Mouse (Mus musculus) erythroblast, embryonic 14.5 days (primary cell): ENCODE measurements at regions not wholly inside any gene's neighbourhood (a gene's known extent, or its start where the extent isn't known, plus 50 kb on each side); places are given as distances from the start of the nearest gene placed in this dataset.

Experiments
- GATA1 ChIP-seq: IDR thresholded peaks from 2 replicates; pipeline ENCODE4 v1.6.1; 2012; ENCODE audit warnings: low read length, inconsistent platforms, mixed read lengths
- TAL1 ChIP-seq: IDR thresholded peaks from 3 replicates; pipeline ENCODE4 v1.6.1; 2012; ENCODE audit warnings: low read length, inconsistent platforms, mixed read lengths

DNA sequence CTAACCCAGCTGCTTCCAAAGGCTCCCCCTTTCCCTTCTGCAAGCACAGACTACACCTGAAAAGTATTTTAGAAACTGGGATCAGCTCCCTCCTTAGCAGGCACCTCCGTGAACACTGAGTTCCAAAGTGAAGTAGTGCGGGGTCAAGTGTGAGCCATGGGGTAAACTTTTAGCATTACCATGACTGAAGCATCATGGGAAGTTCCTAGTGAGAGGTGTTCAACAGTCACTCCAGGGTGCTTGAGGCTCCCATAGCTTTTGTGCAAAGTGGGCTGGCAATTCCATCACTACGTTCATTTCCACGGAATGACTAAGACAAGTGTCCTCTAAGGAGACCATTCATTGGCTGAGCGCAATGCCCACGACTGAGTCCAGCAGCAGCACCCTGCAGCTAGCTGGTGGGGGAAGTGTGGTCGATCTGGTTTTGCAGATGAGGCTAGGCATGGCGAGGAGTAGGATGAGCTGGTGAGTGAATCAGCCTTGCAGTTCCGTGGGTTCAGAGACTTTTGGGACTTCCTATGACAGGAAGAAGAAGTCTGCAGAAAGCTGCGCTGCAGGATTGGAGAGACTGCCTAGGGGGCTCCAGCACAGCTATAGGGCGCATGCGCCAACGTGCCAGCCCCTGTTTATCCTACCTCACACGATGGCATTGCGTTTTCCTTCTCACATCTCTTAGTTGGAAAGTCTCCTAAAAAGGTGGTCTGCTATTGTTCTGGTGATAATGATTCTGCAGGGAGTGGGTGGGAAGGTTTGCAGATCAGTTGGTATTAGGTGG, 73.4 kb downstream of the Fam43a start:
- no peak for TF ChIP-seq GATA1
- TF ChIP-seq TAL1 = no peak
